Mouse (Mus musculus) liver, adult 2 months (tissue): Measurements from ENCODE around the gene Ccdc9b. TPM values are rescaled to one million over a fixed set of nuclear protein-coding genes. Genes with fewer than 3 reads are reported as not detected.
A peak's percentile ranks its signal among the peaks of the same experiment; 100 is the strongest.

Experiments
- DNase-seq: peaks from one replicate; pipeline ENCODE4 v3.0.0-alpha.2; 2011; ENCODE audit warnings: low read depth, low spot score; ENCODE audit errors: extremely low read depth
- H3K27ac ChIP-seq: fragments of 200-500 bp; replicated peaks from 2 replicates; pipeline ENCODE4 v1.5.1; 2012; ENCODE audit warnings: low read depth, mild to moderate bottlenecking, control low read depth, inconsistent platforms, low read length; ENCODE audit not compliant: insufficient read depth
- H3K27me3 ChIP-seq: fragments of 200-500 bp; 2 replicates; pipeline ENCODE4 v1.6.1; 2012; ENCODE audit warnings: mild to moderate bottlenecking, moderate library complexity, low read length, inconsistent platforms; ENCODE audit not compliant: control insufficient read depth, insufficient read depth
- H3K36me3 ChIP-seq: fragments of 200-500 bp; 2 replicates; pipeline ENCODE4 v1.6.1; 2012; ENCODE audit warnings: low read length, inconsistent platforms; ENCODE audit not compliant: control insufficient read depth, insufficient read depth
- H3K4me1 ChIP-seq: fragments of 200-500 bp; 2 replicates; pipeline ENCODE4 v1.6.1; 2011; ENCODE audit warnings: low read length; ENCODE audit not compliant: control insufficient read depth, insufficient read depth
- H3K4me3 ChIP-seq: fragments of 200-500 bp; 2 replicates; pipeline ENCODE4 v1.5.1; 2011; ENCODE audit warnings: low read depth, mild to moderate bottlenecking, control low read depth, low read length, moderate library complexity; ENCODE audit not compliant: insufficient read depth
- H3K79me2 ChIP-seq: fragments of 200-500 bp; 2 replicates; pipeline ENCODE4 v1.6.1; 2012; ENCODE audit warnings: inconsistent platforms, mild to moderate bottlenecking, low read length, moderate library complexity; ENCODE audit not compliant: control insufficient read depth, insufficient read depth
- H3K9ac ChIP-seq: fragments of 200-500 bp; 2 replicates; pipeline ENCODE4 v1.6.1; 2012; ENCODE audit warnings: low read depth, mild to moderate bottlenecking, control low read depth, inconsistent platforms, low read length
- CTCF ChIP-seq: fragments of 200-500 bp; IDR thresholded peaks from 2 replicates; pipeline ENCODE4 v1.5.1; 2011; ENCODE audit warnings: low read depth, low read length, control low read depth
- POLR2A ChIP-seq: fragments of 200-500 bp; IDR thresholded peaks from 2 replicates; pipeline ENCODE4 v1.6.1; 2011; ENCODE audit warnings: low read length, control low read depth; ENCODE audit not compliant: insufficient read depth; ENCODE audit errors: extremely low read depth
- WGBS: fragments of 180-500 bp; shearing (Covaris S2); methylation state at CpG from one replicate; pipeline ENCODE4 v1.1.7; 2018; 5-methylcytosine and 5-hydroxymethylcytosine counted together
- polyA plus RNA-seq: library from polyadenylated mRNA; depleted of rRNA; stranded (reverse); fragments of >200 nt; gene quantifications from 2 replicates; pipeline ENCODE4 v1.2.3, GENCODE M21; 2012
- total RNA-seq: library from RNA; depleted of rRNA; stranded (reverse); fragments of >200 nt; gene quantifications from 2 replicates; pipeline ENCODE4 v1.2.3, GENCODE M21; 2014

The Ccdc9b gene
- total and polyA plus RNA-seq, 2 experiments = 0.94 to 1.9 TPM

DNA sequence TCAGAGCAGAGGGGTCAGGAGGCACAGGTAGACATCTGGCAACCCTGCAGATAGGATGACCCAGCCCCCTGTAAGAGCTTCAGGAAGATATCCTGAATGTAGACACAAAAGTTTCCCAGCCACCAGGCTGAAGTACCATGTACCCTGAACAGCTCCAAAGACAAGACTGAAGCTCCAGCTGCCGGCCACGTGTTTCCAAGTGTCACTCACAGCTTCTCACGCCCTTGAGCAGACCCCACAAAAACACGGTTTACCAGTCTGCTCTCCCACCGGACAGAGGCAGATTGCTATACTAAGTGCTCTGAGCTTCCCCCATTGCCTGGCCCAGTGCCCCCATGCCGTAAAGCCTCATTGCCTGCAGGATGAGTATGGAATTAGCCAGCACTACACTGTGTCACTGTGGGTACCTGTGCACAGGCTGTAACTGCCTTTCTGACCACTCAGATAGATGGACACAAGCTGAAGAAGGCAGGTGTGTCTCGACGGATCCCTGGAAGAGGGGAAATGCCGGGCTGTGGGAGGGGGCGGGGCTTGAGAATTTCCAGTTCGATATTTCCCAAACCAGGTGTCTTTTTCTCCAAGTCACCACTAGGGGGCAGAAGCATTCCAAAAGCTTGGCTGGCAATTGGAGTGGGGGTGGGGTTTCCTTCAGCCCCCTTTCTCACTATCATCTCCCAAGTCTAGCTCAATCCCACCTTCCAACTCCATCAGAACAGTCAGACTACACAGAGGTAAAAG lies 1.8 kb upstream of the Ccdc9b start:
- H3K4me1 ChIP-seq = peaks cover 8% of the 10 kb centered on the region
- H3K27ac ChIP-seq = 0 out of 2 replicates have a peak overlapping the region, but pooled peaks have one; percentile 3
- H3K79me2 ChIP-seq = no peaks in the 10 kb centered on the region
- no peak overlapping the region for H3K4me3 ChIP-seq
- no peaks in the 10 kb centered on the region for H3K36me3 ChIP-seq
- 39% methylated on average over 11 of the region's 11 CpGs for WGBS
- DNase-seq = peak; percentile 33
- TF ChIP-seq CTCF (peak; percentile 45), POLR2A (no peak)
- H3K27me3 ChIP-seq = no peaks in the 10 kb centered on the region
- no peak overlapping the region for H3K9ac ChIP-seq

DNA sequence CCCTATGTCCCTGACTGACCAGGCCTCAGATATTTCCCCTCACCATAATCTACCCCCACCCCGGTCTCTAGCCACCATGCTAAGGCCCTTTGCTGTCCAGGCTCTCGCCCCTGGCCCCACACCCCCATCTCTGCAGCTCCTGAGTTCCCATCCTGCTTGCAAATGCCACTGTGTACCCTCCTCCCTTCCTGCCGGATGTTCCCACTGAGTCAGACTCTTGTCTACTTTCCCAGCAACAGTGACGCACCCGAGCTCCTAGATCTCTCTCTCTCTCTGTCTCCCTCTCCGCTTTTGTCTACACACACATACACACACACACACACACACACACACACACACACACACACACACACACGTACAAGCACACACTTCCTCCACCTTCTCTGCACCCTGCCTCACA lies 1.0 kb upstream of the Ccdc9b start:
- Histone ChIP-seq H3K4me1 (peaks cover 8% of the 10 kb centered on the region), H3K79me2 (no peaks in the 10 kb centered on the region)

DNA sequence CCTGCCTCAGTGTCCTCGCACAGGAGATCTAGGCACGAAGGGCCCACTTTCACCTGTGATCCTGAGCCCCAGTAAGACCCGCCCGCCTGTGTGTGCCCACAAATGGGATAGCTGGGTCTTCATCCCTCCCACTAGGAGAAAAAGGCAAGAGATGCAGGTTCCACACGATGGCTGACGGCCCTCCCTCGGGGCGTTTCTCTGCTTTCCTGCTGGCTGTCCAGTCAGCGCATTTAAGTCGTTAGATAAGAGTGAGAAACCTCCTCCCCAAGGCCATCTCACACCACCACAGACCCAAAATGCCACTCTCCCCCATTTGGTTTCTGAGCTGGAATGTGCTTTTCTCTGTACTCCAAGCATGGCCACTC lies 305 bp upstream of the Ccdc9b start:
- no peak; the same call in 1 of the 2 replicates for TF ChIP-seq CTCF
- no peak for TF ChIP-seq POLR2A
- DNase-seq = no peak
- 10% methylated on average over 10 of the region's 10 CpGs for WGBS
- no peaks in the 10 kb centered on the region for H3K36me3 ChIP-seq
- no peaks in the 10 kb centered on the region for H3K79me2 ChIP-seq
- peak overlapping the region; percentile 72 for H3K27ac ChIP-seq
- no peaks in the 10 kb centered on the region for H3K27me3 ChIP-seq
- peak overlapping the region; percentile 60 for H3K9ac ChIP-seq
- H3K4me1 ChIP-seq = peaks cover 8% of the 10 kb centered on the region
- peak overlapping the region; percentile 51; the same call in 1 of the 2 replicates for H3K4me3 ChIP-seq

More for the DNA sequence above, 1.0 kb upstream of the Ccdc9b start:
- no peak for DNase-seq
- H3K27me3 ChIP-seq = no peaks in the 10 kb centered on the region
- no peaks in the 10 kb centered on the region for H3K36me3 ChIP-seq
- H3K27ac ChIP-seq = peak overlapping the region; percentile 72
- TF ChIP-seq POLR2A (no peak), CTCF (no peak)
- no peak overlapping the region for H3K9ac ChIP-seq
- 76% methylated on average over 7 of the region's 7 CpGs for WGBS
- no peak overlapping the region for H3K4me3 ChIP-seq

DNA sequence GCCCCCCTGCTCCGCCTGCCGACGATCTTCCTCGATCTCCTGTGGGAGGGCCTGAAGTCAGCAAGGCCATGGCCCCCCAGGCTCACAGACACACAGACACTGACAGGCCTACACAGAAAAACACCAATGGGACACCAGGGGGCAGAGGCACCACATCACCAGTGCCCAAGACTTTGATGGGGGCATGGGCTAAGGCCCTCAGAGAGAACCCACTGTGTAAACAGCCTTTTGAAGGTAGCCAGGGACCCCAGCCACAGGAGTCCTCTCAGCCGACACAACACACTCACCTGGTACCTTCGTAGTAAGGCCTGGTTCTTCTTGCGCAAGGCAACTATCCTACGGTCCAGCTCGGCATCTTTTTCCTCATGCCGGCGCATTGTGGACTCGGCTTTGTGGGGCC lies 1.1 kb downstream of the Ccdc9b start:
- 85% methylated on average over 12 of the region's 12 CpGs for WGBS
- DNase-seq = no peak
- peak overlapping the region; percentile 30; the same call in 1 of the 2 replicates for H3K4me3 ChIP-seq
- H3K36me3 ChIP-seq = no peaks in the 10 kb centered on the region
- TF ChIP-seq CTCF = peak; percentile 27; the same call in 1 of the 2 replicates
- no peak for TF ChIP-seq POLR2A
- no peaks in the 10 kb centered on the region for H3K79me2 ChIP-seq
- peak overlapping the region; percentile 70 for H3K9ac ChIP-seq
- H3K27ac ChIP-seq = peak overlapping the region; percentile 71; the same call in 1 of the 2 replicates
- peaks cover 10% of the 10 kb centered on the region for H3K4me1 ChIP-seq
- H3K27me3 ChIP-seq = no peaks in the 10 kb centered on the region

DNA sequence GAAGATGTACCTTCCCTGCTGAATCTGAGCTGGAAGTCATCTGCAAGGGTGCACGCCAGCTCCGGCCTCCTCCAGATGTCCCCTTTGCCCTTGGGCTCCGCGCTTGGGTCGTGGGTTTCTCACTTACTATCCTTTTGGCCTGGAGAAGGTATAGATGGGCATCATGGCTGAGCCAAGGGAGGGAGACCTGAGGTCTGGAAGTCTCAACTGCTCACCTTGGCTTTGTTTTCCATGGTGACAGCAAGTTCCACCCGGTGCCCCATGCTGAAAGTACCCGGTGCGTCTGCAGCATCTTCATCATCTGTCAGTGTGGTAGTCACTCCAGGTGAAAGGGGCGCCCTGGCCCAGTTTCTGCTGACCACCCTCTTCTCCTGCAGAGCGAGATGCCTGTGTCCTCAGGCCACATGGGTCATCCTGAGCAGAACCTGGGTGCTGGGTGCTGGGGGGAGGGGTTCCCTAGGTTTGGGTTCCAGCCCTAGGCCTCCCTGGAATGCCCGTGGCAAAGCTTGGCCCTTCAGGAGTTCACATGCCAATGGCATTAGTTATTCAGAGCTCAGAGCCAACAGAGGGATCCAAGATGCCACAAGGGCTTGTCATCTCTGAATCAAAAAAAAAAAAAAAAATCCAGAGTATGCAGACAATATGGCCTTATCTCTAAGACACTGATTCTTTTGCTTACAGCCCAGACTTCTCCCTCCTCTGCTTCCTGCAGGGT lies 2.0 kb downstream of the Ccdc9b start:
- no peak overlapping the region for H3K9ac ChIP-seq
- H3K36me3 ChIP-seq = no peaks in the 10 kb centered on the region
- no peak overlapping the region for H3K27ac ChIP-seq
- WGBS = 88% methylated on average over 11 of the region's 11 CpGs
- peaks cover 10% of the 10 kb centered on the region for H3K4me1 ChIP-seq
- DNase-seq = no peak
- TF ChIP-seq CTCF (no peak), POLR2A (no peak)
- no peaks in the 10 kb centered on the region for H3K79me2 ChIP-seq
- H3K27me3 ChIP-seq = no peaks in the 10 kb centered on the region
- H3K4me3 ChIP-seq = no peak overlapping the region
